Mouse (Mus musculus): ENCODE measurements at regions not wholly inside any gene's neighbourhood (a gene's known extent, or its start where the extent isn't known, plus 50 kb on each side); places are given as distances from the start of the nearest gene placed in this dataset.

DNA sequence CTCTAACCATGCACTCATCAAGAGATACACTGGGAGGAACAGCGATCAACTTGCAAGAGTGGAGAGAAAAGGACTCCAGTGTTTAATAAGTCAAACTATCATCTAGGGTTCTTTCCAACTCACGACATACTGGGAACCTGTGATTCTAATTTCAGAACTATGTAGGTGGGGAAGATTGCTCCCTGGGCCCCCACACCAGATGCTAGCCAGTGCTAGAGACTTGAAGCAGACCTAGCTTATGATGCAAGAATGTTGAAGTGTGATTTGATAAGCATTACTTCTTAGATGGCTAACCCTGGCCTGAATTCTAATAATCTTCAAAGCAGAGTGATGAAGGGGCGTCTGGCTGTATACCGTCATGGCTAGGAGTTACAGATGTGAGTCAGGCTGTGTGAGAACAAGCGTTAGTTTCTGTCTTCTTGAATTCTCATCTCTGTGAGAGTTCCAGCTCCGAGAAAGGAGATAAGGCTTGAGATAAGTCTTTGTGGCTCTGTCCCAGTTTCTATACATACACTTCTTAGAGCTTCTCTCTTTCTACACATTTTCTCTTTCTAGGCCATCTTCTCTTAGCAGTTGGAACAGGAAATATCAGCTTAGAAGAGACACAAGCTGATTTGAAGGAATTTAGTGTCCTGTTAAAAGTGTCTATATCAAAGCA, 54.0 kb upstream of the Bank1 start:
- 71% methylated on average over 6 of the region's 6 CpGs for WGBS
- peak; percentile 38; the same call in 1 of the 2 replicates for ATAC-seq (ENCODE audit: insufficient number of reproducible peaks, low FRiP score, low TSS enrichment, low read depth)
- H3K4me3 ChIP-seq (ENCODE audit: low read depth, low read length): no peak overlapping the region
- H3K4me2 ChIP-seq (ENCODE audit: low read depth, severe bottlenecking): no peak overlapping the region
- H3K9me3 ChIP-seq (ENCODE audit: control insufficient read depth, low read length): no peaks in the 10 kb centered on the region
- no peak overlapping the region for H3K27ac ChIP-seq (replicated peaks; ENCODE audit: low read depth, low read length)
- H3K36me3 ChIP-seq (ENCODE audit: control insufficient read depth, insufficient read depth, low read length): no peaks in the 10 kb centered on the region
- H3K27me3 ChIP-seq (ENCODE audit: control insufficient read depth, insufficient read depth, low read length): no peaks in the 10 kb centered on the region
- DNase-seq (ENCODE audit: low spot score): no peak
- no peaks in the 10 kb centered on the region for H3K4me1 ChIP-seq (ENCODE audit: control insufficient read depth, insufficient read depth, low read length)
- no peak overlapping the region for H3K9ac ChIP-seq (ENCODE audit: low read length)

DNA sequence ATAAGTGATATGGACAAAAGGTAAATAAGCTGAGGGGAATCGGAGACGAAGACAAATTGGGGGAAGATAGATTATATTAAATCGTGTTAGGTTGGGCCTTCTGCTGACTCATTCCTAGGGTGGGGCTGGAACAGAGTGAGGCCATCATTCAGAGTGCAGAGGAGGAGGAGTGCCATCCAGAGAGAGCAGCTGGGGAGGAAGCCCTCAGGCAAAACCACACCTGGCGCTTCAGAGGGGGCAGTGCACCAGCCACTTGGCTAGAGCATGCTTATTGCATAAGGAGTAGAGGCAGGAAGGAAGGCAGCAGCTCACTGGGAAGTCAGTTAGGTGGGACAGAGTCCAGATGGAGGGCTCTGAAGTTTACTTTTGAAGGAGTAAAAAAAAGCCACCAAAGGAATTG, 51.0 kb upstream of the Bank1 start:
- Histone ChIP-seq H3K4me1 (ENCODE audit: control insufficient read depth, insufficient read depth, low read length) (no peaks in the 10 kb centered on the region), H3K9ac (ENCODE audit: low read length) (no peak overlapping the region), H3K27ac (replicated peaks; ENCODE audit: low read depth, low read length) (no peak overlapping the region), H3K4me3 (ENCODE audit: low read depth, low read length) (no peak overlapping the region), H3K9me3 (ENCODE audit: control insufficient read depth, low read length) (no peaks in the 10 kb centered on the region), H3K36me3 (ENCODE audit: control insufficient read depth, insufficient read depth, low read length) (no peaks in the 10 kb centered on the region), H3K27me3 (ENCODE audit: control insufficient read depth, insufficient read depth, low read length) (no peaks in the 10 kb centered on the region), H3K4me2 (ENCODE audit: low read depth, severe bottlenecking) (no peak overlapping the region)
- WGBS: 73% methylated on average over 4 of the region's 4 CpGs
- DNase-seq (ENCODE audit: low spot score) (peak; percentile 26), ATAC-seq (ENCODE audit: insufficient number of reproducible peaks, low FRiP score, low TSS enrichment, low read depth) (no peak)
